ENCODE assay signal across 13 mouse cellular contexts in genomic region chr2:117951337-117951718, GRCm38 (mm10).
A peak's percentile ranks its signal among the peaks of the same experiment; 100 is the strongest.
DNase-seq lines count a peak whose midpoint lies in the region; ATAC-seq and TF ChIP-seq lines count a peak whose summit lies in the region.
"Had no signal": no experiment of that assay in that cellular context is flagged by ENCODE, and none has a peak within 500 bp of the region (broad histone marks: within the 10 kb centered on the region; RNA-seq: fewer than 3 reads in every experiment).

No protein-coding gene starts in this region.

- ATAC-seq in embryonic facial prominence, embryonic 13.5 days (ENCODE audit: insufficient number of reproducible peaks, insufficient read depth, low FRiP score, low TSS enrichment, low read depth), result 0 out of 2 replicates have a peak, but pooled peaks have one; percentile 44
- no peak for ATAC-seq in limb, embryonic 15.5 days (ENCODE audit: insufficient number of reproducible peaks, low FRiP score, low TSS enrichment, low read depth)
- no peak for ATAC-seq in hindbrain, embryonic 16.5 days
- ATAC-seq: intestine, embryonic 15.5 days; midbrain, embryonic 16.5 days had no signal

- TF ChIP-seq CTCF in layer of hippocampus, adult 2 months (conservative IDR thresholded peaks at IDR 0.05), result no peak

- H3K9me3 ChIP-seq in embryonic facial prominence, embryonic 13.5 days, result no peaks in the 10 kb centered on the region
- H3K9me3 ChIP-seq in limb, embryonic 15.5 days, result no peaks in the 10 kb centered on the region
- no peaks in the 10 kb centered on the region; the same call in 1 of the 2 replicates for H3K9me3 ChIP-seq in hindbrain, embryonic 16.5 days (ENCODE audit: control insufficient read depth, low read length)
- H3K9me3 ChIP-seq: intestine, embryonic 15.5 days had no signal

- H3K4me3 ChIP-seq in layer of hippocampus, adult 2 months, result no peak overlapping the region
- H3K4me3 ChIP-seq in embryonic facial prominence, embryonic 13.5 days, result no peak overlapping the region
- H3K4me3 ChIP-seq in limb, embryonic 15.5 days, result no peak overlapping the region
- H3K4me3 ChIP-seq in hindbrain, embryonic 16.5 days (ENCODE audit: low read length), result no peak overlapping the region
- H3K4me3 ChIP-seq: intestine, embryonic 15.5 days had no signal

- H3K27me3 ChIP-seq in embryonic facial prominence, embryonic 13.5 days, result no peaks in the 10 kb centered on the region
- H3K27me3 ChIP-seq in limb, embryonic 15.5 days, result no peaks in the 10 kb centered on the region
- H3K27me3 ChIP-seq in hindbrain, embryonic 16.5 days (replicated peaks; ENCODE audit: control insufficient read depth, insufficient read depth, low read length), result no peaks in the 10 kb centered on the region
- H3K27me3 ChIP-seq: intestine, embryonic 15.5 days had no signal

- no peaks in the 10 kb centered on the region for H3K36me3 ChIP-seq in embryonic facial prominence, embryonic 13.5 days
- no peaks in the 10 kb centered on the region for H3K36me3 ChIP-seq in limb, embryonic 15.5 days
- H3K36me3 ChIP-seq in hindbrain, embryonic 16.5 days (ENCODE audit: control insufficient read depth, insufficient read depth, low read length), result no peaks in the 10 kb centered on the region
- H3K36me3 ChIP-seq: intestine, embryonic 15.5 days had no signal

- peaks cover 25% of the 10 kb centered on the region for H3K4me1 ChIP-seq in embryonic facial prominence, embryonic 13.5 days
- H3K4me1 ChIP-seq in limb, embryonic 15.5 days, result peaks cover 8% of the 10 kb centered on the region; the same call in 1 of the 2 replicates
- H3K4me1 ChIP-seq in hindbrain, embryonic 16.5 days (ENCODE audit: control insufficient read depth, insufficient read depth, low read depth, low read length), result no peaks in the 10 kb centered on the region
- H3K4me1 ChIP-seq: intestine, embryonic 15.5 days had no signal

- H3K9ac ChIP-seq in embryonic facial prominence, embryonic 13.5 days, result no peak overlapping the region
- no peak overlapping the region for H3K9ac ChIP-seq in limb, embryonic 15.5 days
- H3K9ac ChIP-seq in hindbrain, embryonic 16.5 days (ENCODE audit: low read depth, low read length), result no peak overlapping the region
- H3K9ac ChIP-seq: intestine, embryonic 15.5 days; lung, embryonic 14.5 days had no signal

- no peak overlapping the region for H3K27ac ChIP-seq in layer of hippocampus, adult 2 months
- peak overlapping the region; percentile 72 for H3K27ac ChIP-seq in embryonic facial prominence, embryonic 13.5 days
- H3K27ac ChIP-seq in limb, embryonic 15.5 days, result peak overlapping the region; percentile 68
- H3K27ac ChIP-seq in hindbrain, embryonic 16.5 days (ENCODE audit: low read depth, low read length), result no peak overlapping the region
- H3K27ac ChIP-seq: intestine, embryonic 15.5 days had no signal

- 16% methylated on average over 2 of the region's 2 CpGs for WGBS in embryonic facial prominence, embryonic 13.5 days
- 12% methylated on average over 2 of the region's 2 CpGs for WGBS in limb, embryonic 15.5 days
- WGBS in hindbrain, embryonic 16.5 days, result 82% methylated on average over 2 of the region's 2 CpGs

- peak; percentile 19 for DNase-seq in layer of hippocampus, adult 11-12 months (ENCODE audit: low spot score)
- no peak for DNase-seq in layer of hippocampus, adult 2 months (ENCODE audit: low spot score in 2 of 2)
- DNase-seq in thymus, postnatal 4 days, result peak; percentile 27
- no peak for DNase-seq in cerebellum, adult 9-10 months
- DNase-seq: adrenal gland, postnatal 36 days; kidney, postnatal 14 days; right cerebral cortex, postnatal 14 days had no signal

- H3K4me2 ChIP-seq in embryonic facial prominence, embryonic 13.5 days, result 0 out of 2 replicates have a peak overlapping the region, but pooled peaks have one; percentile 1
- H3K4me2 ChIP-seq in limb, embryonic 15.5 days, result no peak overlapping the region
- H3K4me2 ChIP-seq in hindbrain, embryonic 16.5 days (ENCODE audit: low read length), result no peak overlapping the region
- H3K4me2 ChIP-seq: intestine, embryonic 15.5 days; lung, embryonic 14.5 days had no signal

Comparison
In these comparisons a context has a peak if more than half of its experiments do, and no peak if none do; other contexts are left out.
1. DNase-seq: peak in layer of hippocampus, adult 11-12 months (single experiment) and thymus, postnatal 4 days (single experiment); none in layer of hippocampus, adult 2 months (0 of 2) and cerebellum, adult 9-10 months (single experiment).
2. H3K27ac ChIP-seq: peak in embryonic facial prominence, embryonic 13.5 days (single experiment) and limb, embryonic 15.5 days (single experiment); none in layer of hippocampus, adult 2 months (single experiment) and hindbrain, embryonic 16.5 days (single experiment).